Mouse (Mus musculus): ENCODE results near the gene Polr3b. TPM values are rescaled to one million over a fixed set of nuclear protein-coding genes. Genes with fewer than 3 reads are reported as not detected.
A peak's percentile ranks its signal among the peaks of the same experiment; 100 is the strongest.

Gene Polr3b
- polyA plus RNA-seq, 1 experiment from 2014 or later: 15.8 TPM

GRCm38 (mm10) chr10:84707752-84708530, 85.8 kb downstream of the Polr3b start:
- H3K27ac ChIP-seq: peak overlapping the region; percentile 59; the same call in 1 of the 2 replicates
- DNase-seq (ENCODE audit: low spot score): no peak
- WGBS: 57% methylated on average over 14 of the region's 14 CpGs
- no peaks in the 10 kb centered on the region for H3K9me3 ChIP-seq
- peaks cover 7% of the 10 kb centered on the region; the same call in 1 of the 2 replicates for H3K36me3 ChIP-seq
- H3K4me3 ChIP-seq: no peak overlapping the region
- no peaks in the 10 kb centered on the region for H3K27me3 ChIP-seq (ENCODE audit: insufficient read depth, poor library complexity, severe bottlenecking)
- H3K4me1 ChIP-seq: peaks cover 36% of the 10 kb centered on the region

GRCm38 (mm10) chr10:84710192-84710591, 88.1 kb downstream of the Polr3b start:
- 64% methylated on average over 4 of the region's 4 CpGs for WGBS
- no peak overlapping the region for H3K4me3 ChIP-seq
- H3K36me3 ChIP-seq: peaks cover 25% of the 10 kb centered on the region
- H3K4me1 ChIP-seq: peaks cover 47% of the 10 kb centered on the region
- H3K27me3 ChIP-seq (ENCODE audit: insufficient read depth, poor library complexity, severe bottlenecking): no peaks in the 10 kb centered on the region
- no peak for DNase-seq (ENCODE audit: low spot score)
- no peak overlapping the region for H3K27ac ChIP-seq
- H3K9me3 ChIP-seq: no peaks in the 10 kb centered on the region

GRCm38 (mm10) chr10:84710827-84711226, 88.7 kb downstream of the Polr3b start:
- H3K9me3 ChIP-seq: no peaks in the 10 kb centered on the region
- H3K4me1 ChIP-seq: peaks cover 45% of the 10 kb centered on the region
- 52% methylated on average over 4 of the region's 4 CpGs for WGBS
- H3K4me3 ChIP-seq: no peak overlapping the region
- H3K36me3 ChIP-seq: peaks cover 31% of the 10 kb centered on the region
- no peak for DNase-seq (ENCODE audit: low spot score)
- H3K27me3 ChIP-seq (ENCODE audit: insufficient read depth, poor library complexity, severe bottlenecking): no peaks in the 10 kb centered on the region
- H3K27ac ChIP-seq: no peak overlapping the region

GRCm38 (mm10) chr10:84711479-84711878, 89.4 kb downstream of the Polr3b start:
- Histone ChIP-seq H3K9me3 (no peaks in the 10 kb centered on the region), H3K27me3 (ENCODE audit: insufficient read depth, poor library complexity, severe bottlenecking) (no peaks in the 10 kb centered on the region), H3K27ac (no peak overlapping the region), H3K36me3 (peaks cover 37% of the 10 kb centered on the region), H3K4me3 (no peak overlapping the region), H3K4me1 (peaks cover 40% of the 10 kb centered on the region)
- 82% methylated on average over 8 of the region's 8 CpGs for WGBS
- DNase-seq (ENCODE audit: low spot score): no peak

- WGBS: 62% methylated on average over 5 of the region's 5 CpGs
- Histone ChIP-seq H3K27ac (no peak overlapping the region), H3K4me3 (no peak overlapping the region), H3K9me3 (no peaks in the 10 kb centered on the region), H3K27me3 (ENCODE audit: insufficient read depth, poor library complexity, severe bottlenecking) (no peaks in the 10 kb centered on the region), H3K4me1 (peaks cover 35% of the 10 kb centered on the region), H3K36me3 (peaks cover 42% of the 10 kb centered on the region)
- no peak for DNase-seq (ENCODE audit: low spot score)
These were observed 89.8 kb downstream of the Polr3b start for GRCm38 (mm10) chr10:84711940-84712339.

- no peak overlapping the region for H3K4me3 ChIP-seq
- no peak for DNase-seq (ENCODE audit: low spot score)
- H3K36me3 ChIP-seq: peaks cover 44% of the 10 kb centered on the region
- H3K27ac ChIP-seq: peak overlapping the region; percentile 42; the same call in 1 of the 2 replicates
- H3K9me3 ChIP-seq: no peaks in the 10 kb centered on the region
- H3K4me1 ChIP-seq: peaks cover 29% of the 10 kb centered on the region
- WGBS: 68% methylated on average over 6 of the region's 6 CpGs
- H3K27me3 ChIP-seq (ENCODE audit: insufficient read depth, poor library complexity, severe bottlenecking): no peaks in the 10 kb centered on the region
These were observed 90.4 kb downstream of the Polr3b start for GRCm38 (mm10) chr10:84712532-84712931.

DNA sequence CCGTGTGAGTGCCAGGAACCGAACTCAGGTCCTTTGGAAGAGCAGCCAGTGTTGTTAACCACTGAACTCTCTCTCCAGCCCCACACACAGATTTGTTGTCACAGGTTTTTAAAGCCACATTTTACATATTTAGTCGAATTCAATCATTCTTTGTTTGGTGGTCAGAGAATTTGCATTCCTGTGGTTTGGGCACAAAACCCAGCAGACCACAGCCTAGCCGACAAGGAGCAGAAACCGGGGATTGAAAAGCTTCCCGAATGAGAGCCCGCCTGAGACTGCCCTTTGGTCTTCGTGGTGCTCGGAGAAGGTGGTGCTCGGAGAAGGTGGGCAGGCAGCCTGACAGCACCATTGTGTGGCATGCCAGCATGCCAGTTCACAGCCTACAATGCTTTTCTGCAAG, 91.0 kb downstream of the Polr3b start:
- peaks cover 28% of the 10 kb centered on the region for H3K4me1 ChIP-seq
- no peaks in the 10 kb centered on the region for H3K27me3 ChIP-seq (ENCODE audit: insufficient read depth, poor library complexity, severe bottlenecking)
- H3K27ac ChIP-seq: no peak overlapping the region
- H3K9me3 ChIP-seq: no peaks in the 10 kb centered on the region
- peaks cover 44% of the 10 kb centered on the region for H3K36me3 ChIP-seq
- no peak for DNase-seq (ENCODE audit: low spot score)
- WGBS: 88% methylated on average over 10 of the region's 10 CpGs
- H3K4me3 ChIP-seq: no peak overlapping the region

DNA sequence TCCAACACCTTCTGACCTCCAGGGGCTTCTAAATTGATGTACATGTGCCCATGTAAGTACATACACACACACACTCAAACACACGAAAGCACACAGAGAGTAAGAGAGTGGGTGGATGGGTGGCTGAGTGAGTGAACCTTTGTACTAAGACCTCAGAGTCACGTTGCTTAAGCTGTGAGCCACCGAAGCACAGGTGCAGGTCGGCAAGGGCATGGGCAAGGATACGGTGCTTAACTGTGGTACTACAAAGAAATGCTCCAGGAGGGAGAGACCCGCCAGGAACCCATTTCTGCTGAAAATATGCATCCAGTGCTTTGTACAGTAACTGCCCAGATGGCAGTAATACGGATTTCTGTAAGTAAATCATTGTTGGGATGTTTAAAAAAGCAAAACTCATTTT, 93.5 kb downstream of the Polr3b start:
- Histone ChIP-seq H3K4me3 (no peak overlapping the region), H3K9me3 (no peaks in the 10 kb centered on the region), H3K4me1 (peaks cover 25% of the 10 kb centered on the region), H3K27me3 (ENCODE audit: insufficient read depth, poor library complexity, severe bottlenecking) (no peaks in the 10 kb centered on the region), H3K36me3 (peaks cover 53% of the 10 kb centered on the region), H3K27ac (no peak overlapping the region)
- DNase-seq (ENCODE audit: low spot score): no peak
- 90% methylated on average over 7 of the region's 7 CpGs for WGBS

DNA sequence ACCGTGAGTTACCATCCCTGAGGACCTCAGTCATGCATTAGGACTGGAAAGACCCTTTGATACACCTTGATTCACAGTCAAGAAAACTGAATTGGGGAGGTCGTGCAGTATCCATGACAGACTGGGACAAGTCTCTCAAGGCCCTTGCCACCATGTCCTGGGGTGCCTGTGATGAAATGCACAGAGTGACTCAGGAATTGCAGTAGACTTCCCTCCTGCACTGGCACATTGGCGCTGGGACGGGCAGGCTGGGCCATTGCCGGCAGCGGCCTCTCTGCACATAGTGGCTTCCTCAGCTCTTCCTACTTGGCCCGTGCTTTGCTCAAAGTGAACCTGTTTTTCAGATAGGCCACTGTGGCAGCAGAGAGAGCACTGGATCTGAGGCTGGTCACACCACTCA, 94.5 kb downstream of the Polr3b start:
- Histone ChIP-seq H3K4me3 (no peak overlapping the region), H3K36me3 (peaks cover 62% of the 10 kb centered on the region), H3K27me3 (ENCODE audit: insufficient read depth, poor library complexity, severe bottlenecking) (no peaks in the 10 kb centered on the region), H3K4me1 (peaks cover 23% of the 10 kb centered on the region), H3K9me3 (no peaks in the 10 kb centered on the region), H3K27ac (no peak overlapping the region)
- no peak for DNase-seq (ENCODE audit: low spot score)
- WGBS: 92% methylated on average over 7 of the region's 7 CpGs

GRCm38 (mm10) chr10:84722711-84723110, 100.6 kb downstream of the Polr3b start:
- Histone ChIP-seq H3K4me3 (no peak overlapping the region), H3K36me3 (peaks cover 51% of the 10 kb centered on the region), H3K9me3 (no peaks in the 10 kb centered on the region), H3K27ac (no peak overlapping the region), H3K4me1 (no peaks in the 10 kb centered on the region), H3K27me3 (ENCODE audit: insufficient read depth, poor library complexity, severe bottlenecking) (no peaks in the 10 kb centered on the region)
- no peak for DNase-seq (ENCODE audit: low spot score)
- WGBS: 90% methylated on average over 12 of the region's 12 CpGs

DNA sequence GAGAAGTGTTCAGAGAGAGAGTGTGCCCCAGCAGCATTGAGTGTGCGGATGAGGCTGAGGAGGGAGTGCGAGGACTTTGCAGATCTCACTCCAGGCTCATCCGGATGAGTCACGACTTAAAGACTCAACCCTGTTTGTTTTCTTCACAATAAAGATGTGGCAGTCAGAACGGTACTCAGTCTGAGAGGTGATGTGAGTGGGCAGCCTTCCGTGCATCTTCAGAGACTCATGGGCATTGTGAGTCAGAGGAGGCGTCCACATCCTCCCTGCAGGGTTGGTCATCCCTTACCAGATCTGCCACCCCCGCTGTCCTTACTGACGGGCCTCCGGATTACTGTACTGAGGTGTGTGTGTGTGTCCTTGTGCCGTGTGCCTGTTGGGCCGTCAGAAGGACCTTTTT, 104.9 kb downstream of the Polr3b start:
- 86% methylated on average over 12 of the region's 12 CpGs for WGBS
- H3K4me3 ChIP-seq: no peak overlapping the region
- H3K9me3 ChIP-seq: no peaks in the 10 kb centered on the region
- no peaks in the 10 kb centered on the region for H3K27me3 ChIP-seq (ENCODE audit: insufficient read depth, poor library complexity, severe bottlenecking)
- no peak for DNase-seq (ENCODE audit: low spot score)
- no peaks in the 10 kb centered on the region for H3K4me1 ChIP-seq
- peaks cover 26% of the 10 kb centered on the region for H3K36me3 ChIP-seq
- H3K27ac ChIP-seq: no peak overlapping the region

- Histone ChIP-seq H3K4me1 (no peaks in the 10 kb centered on the region), H3K27ac (no peak overlapping the region), H3K4me3 (no peak overlapping the region), H3K36me3 (peaks cover 20% of the 10 kb centered on the region), H3K9me3 (no peaks in the 10 kb centered on the region), H3K27me3 (ENCODE audit: insufficient read depth, poor library complexity, severe bottlenecking) (no peaks in the 10 kb centered on the region)
- no peak for DNase-seq (ENCODE audit: low spot score)
- 84% methylated on average over 4 of the region's 4 CpGs for WGBS
These were observed 105.7 kb downstream of the Polr3b start for GRCm38 (mm10) chr10:84727760-84728159.

- DNase-seq (ENCODE audit: low spot score): no peak
- peaks cover 18% of the 10 kb centered on the region for H3K36me3 ChIP-seq
- H3K4me1 ChIP-seq: no peaks in the 10 kb centered on the region
- no peaks in the 10 kb centered on the region for H3K9me3 ChIP-seq
- no peaks in the 10 kb centered on the region for H3K27me3 ChIP-seq (ENCODE audit: insufficient read depth, poor library complexity, severe bottlenecking)
- 80% methylated on average over 3 of the region's 3 CpGs for WGBS
- H3K4me3 ChIP-seq: no peak overlapping the region
- no peak overlapping the region for H3K27ac ChIP-seq
These were observed 108.0 kb downstream of the Polr3b start for GRCm38 (mm10) chr10:84730078-84730477.

GRCm38 (mm10) chr10:84730956-84731355, 108.9 kb downstream of the Polr3b start:
- no peaks in the 10 kb centered on the region for H3K27me3 ChIP-seq (ENCODE audit: insufficient read depth, poor library complexity, severe bottlenecking)
- no peaks in the 10 kb centered on the region for H3K9me3 ChIP-seq
- H3K4me3 ChIP-seq: no peak overlapping the region
- H3K4me1 ChIP-seq: no peaks in the 10 kb centered on the region
- WGBS: 85% methylated on average over 9 of the region's 9 CpGs
- no peak for DNase-seq (ENCODE audit: low spot score)
- H3K36me3 ChIP-seq: peaks cover 11% of the 10 kb centered on the region; the same call in 1 of the 2 replicates
- H3K27ac ChIP-seq: no peak overlapping the region

Data from heart, embryonic 10.5 days (tissue).